Mouse (Mus musculus): ENCODE results near the gene Snx15.

DNA sequence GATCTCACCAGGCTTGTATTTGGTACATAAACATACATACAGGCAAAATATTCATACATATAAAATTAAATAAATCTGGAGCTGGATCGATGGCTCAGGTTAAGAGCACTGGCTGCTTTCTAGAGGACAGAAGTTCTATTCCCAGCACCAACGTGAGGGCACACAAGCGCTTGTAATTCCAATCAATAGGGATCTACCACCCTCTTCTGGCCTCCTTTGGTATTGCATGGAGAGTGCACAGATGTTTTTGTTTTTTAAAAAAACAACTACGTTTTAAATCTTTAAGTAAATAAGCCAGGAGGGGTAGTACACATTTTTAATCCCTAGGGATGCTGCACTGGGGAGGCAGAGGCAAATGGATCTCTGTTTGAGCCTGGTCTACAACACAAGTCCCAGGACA, 1.8 kb downstream of the Snx15 start:
- TF ChIP-seq POLR2A (IDR thresholded peaks at IDR 0.05; ENCODE audit: borderline replicate concordance, extremely low read depth, low read depth, low read length) (no peak), CTCF (IDR thresholded peaks at IDR 0.05; ENCODE audit: insufficient read depth, low read length) (peak; percentile 45)
